Mouse (Mus musculus): ENCODE data around the gene Camk2b. TPM values are rescaled to one million over a fixed set of nuclear protein-coding genes. Genes with fewer than 3 reads are reported as not detected.

Camk2b gene
- polyA plus RNA-seq, 1 experiment from 2014 or later = 1.6 TPM

DNA sequence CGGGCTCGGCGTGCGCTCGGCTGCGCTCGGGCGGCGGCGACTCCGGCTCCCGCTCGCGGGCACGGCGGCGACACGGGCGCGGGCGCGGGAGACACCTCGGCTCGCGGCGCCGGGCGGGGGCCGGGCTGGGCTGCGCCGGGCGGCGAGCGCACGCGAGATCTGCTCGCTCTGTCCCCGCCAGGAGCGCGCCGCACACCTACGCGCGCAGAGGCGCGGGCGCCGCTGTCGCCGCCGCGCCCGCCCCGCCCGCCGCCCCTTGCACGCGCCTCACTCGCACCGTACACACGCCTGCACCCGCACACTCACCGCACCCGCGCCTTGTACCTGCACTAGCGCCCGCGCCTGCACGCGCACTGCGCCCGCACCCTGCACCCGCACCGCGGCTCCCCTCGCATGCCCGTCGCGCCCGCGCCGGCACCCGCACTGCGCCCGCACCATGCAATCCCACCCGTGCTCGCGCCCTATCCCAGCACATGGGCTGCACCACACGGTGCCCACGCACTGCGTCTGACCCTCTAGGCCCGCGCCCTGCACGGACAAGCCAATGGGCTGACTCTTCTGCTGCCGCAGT is 526 bp downstream of the Camk2b start:
- 5% methylated on average over 95 of the region's 95 CpGs for WGBS
- H3K9me3 ChIP-seq = no peaks in the 10 kb centered on the region
- H3K27me3 ChIP-seq (replicated peaks; ENCODE audit: low read depth, poor library complexity, severe bottlenecking) = peaks cover 98% of the 10 kb centered on the region
- DNase-seq (ENCODE audit: low spot score) = peak; percentile 47
- no peaks in the 10 kb centered on the region for H3K36me3 ChIP-seq (replicated peaks)
- no peak overlapping the region for H3K27ac ChIP-seq (replicated peaks)
- H3K4me3 ChIP-seq = peak overlapping the region; percentile 62
- peaks cover 37% of the 10 kb centered on the region for H3K4me1 ChIP-seq

- H3K36me3 ChIP-seq (replicated peaks) = no peaks in the 10 kb centered on the region
- H3K9me3 ChIP-seq = no peaks in the 10 kb centered on the region
- peak overlapping the region; percentile 62 for H3K4me3 ChIP-seq
- no peak overlapping the region for H3K27ac ChIP-seq (replicated peaks)
- WGBS = 1% methylated on average over 55 of the region's 55 CpGs
- H3K27me3 ChIP-seq (replicated peaks; ENCODE audit: low read depth, poor library complexity, severe bottlenecking) = peaks cover 92% of the 10 kb centered on the region
- no peak for DNase-seq (ENCODE audit: low spot score)
- peaks cover 37% of the 10 kb centered on the region for H3K4me1 ChIP-seq
These were observed 1.1 kb downstream of the Camk2b start for GRCm38 (mm10) chr11:6065046-6065521.

DNA sequence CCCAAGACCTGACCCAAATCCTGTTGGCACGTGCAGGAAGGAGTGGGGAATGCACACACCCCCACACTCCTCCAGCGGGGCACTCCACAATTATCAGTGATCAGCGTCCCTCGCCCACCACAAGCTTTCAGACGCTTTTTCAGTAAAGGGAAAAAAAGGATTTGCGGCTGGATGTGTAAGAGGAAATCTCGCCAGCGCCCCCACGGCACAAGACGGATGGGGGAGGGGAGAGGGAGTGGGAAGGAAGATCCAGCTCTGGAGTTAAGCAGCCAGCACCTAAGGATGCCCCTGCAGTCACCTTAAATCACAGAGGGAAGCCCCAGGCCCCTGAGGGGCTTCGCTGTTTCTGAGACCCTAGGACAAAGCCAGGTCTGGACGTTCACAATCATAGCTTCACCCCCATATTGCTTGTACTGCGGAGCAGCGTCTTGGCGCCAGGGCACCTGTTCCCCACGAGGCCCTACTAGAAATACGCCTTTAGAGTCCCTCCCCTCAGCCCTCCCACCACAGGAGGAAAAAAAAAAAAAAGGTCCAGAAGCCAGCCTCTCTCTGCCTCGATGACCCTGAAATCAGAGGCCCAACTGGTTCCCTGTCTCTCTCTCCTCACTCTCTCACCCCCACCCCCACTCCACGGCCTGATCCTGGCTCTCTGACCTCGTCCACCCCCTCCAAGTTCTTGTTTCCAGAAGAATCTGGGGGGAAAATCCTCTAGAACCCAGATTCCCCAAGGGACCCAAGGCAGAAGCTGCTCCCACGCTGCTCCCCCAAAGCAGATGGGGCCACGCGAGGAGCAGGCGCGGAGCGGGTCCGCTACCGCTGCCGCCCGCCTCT is 1.7 kb downstream of the Camk2b start:
- WGBS = 5% methylated on average over 30 of the region's 30 CpGs
- peaks cover 86% of the 10 kb centered on the region for H3K27me3 ChIP-seq (replicated peaks; ENCODE audit: low read depth, poor library complexity, severe bottlenecking)
- no peak for DNase-seq (ENCODE audit: low spot score)

GRCm38 (mm10) chr11:6063501-6064214 is 2.5 kb downstream of the Camk2b start:
- DNase-seq (ENCODE audit: low spot score) = no peak
- peaks cover 37% of the 10 kb centered on the region for H3K4me1 ChIP-seq
- H3K4me3 ChIP-seq = peak overlapping the region; percentile 13; the same call in 1 of the 2 replicates
- no peaks in the 10 kb centered on the region for H3K36me3 ChIP-seq (replicated peaks)
- H3K27ac ChIP-seq (replicated peaks) = no peak overlapping the region
- WGBS = 45% methylated on average over 17 of the region's 17 CpGs
- no peaks in the 10 kb centered on the region for H3K9me3 ChIP-seq
- peaks cover 78% of the 10 kb centered on the region for H3K27me3 ChIP-seq (replicated peaks; ENCODE audit: low read depth, poor library complexity, severe bottlenecking)

More for the DNA sequence above, 1.7 kb downstream of the Camk2b start:
- Histone ChIP-seq H3K4me3 (peak overlapping the region; percentile 62), H3K27ac (replicated peaks) (no peak overlapping the region), H3K4me1 (peaks cover 37% of the 10 kb centered on the region), H3K36me3 (replicated peaks) (no peaks in the 10 kb centered on the region), H3K9me3 (no peaks in the 10 kb centered on the region)

GRCm38 (mm10) chr11:6063065-6063464 is 3.1 kb downstream of the Camk2b start:
- Histone ChIP-seq H3K36me3 (replicated peaks) (no peaks in the 10 kb centered on the region), H3K27me3 (replicated peaks; ENCODE audit: low read depth, poor library complexity, severe bottlenecking) (peaks cover 72% of the 10 kb centered on the region), H3K9me3 (no peaks in the 10 kb centered on the region), H3K4me3 (no peak overlapping the region), H3K27ac (replicated peaks) (no peak overlapping the region), H3K4me1 (peaks cover 33% of the 10 kb centered on the region)
- 87% methylated on average over 7 of the region's 7 CpGs for WGBS
- no peak for DNase-seq (ENCODE audit: low spot score)

GRCm38 (mm10) chr11:6062329-6062728 is 3.8 kb downstream of the Camk2b start:
- peaks cover 65% of the 10 kb centered on the region for H3K27me3 ChIP-seq (replicated peaks; ENCODE audit: low read depth, poor library complexity, severe bottlenecking)
- no peaks in the 10 kb centered on the region for H3K36me3 ChIP-seq (replicated peaks)
- no peak overlapping the region for H3K4me3 ChIP-seq
- no peaks in the 10 kb centered on the region for H3K9me3 ChIP-seq
- H3K27ac ChIP-seq (replicated peaks) = no peak overlapping the region
- 92% methylated on average over 11 of the region's 11 CpGs for WGBS
- peaks cover 30% of the 10 kb centered on the region for H3K4me1 ChIP-seq
- DNase-seq (ENCODE audit: low spot score) = no peak

- WGBS = 85% methylated on average over 5 of the region's 5 CpGs
- H3K36me3 ChIP-seq (replicated peaks) = no peaks in the 10 kb centered on the region
- no peaks in the 10 kb centered on the region for H3K9me3 ChIP-seq
- H3K27me3 ChIP-seq (replicated peaks; ENCODE audit: low read depth, poor library complexity, severe bottlenecking) = peaks cover 60% of the 10 kb centered on the region
- no peak overlapping the region for H3K27ac ChIP-seq (replicated peaks)
- H3K4me3 ChIP-seq = no peak overlapping the region
- DNase-seq (ENCODE audit: low spot score) = no peak
- peaks cover 30% of the 10 kb centered on the region for H3K4me1 ChIP-seq
These were observed 4.3 kb downstream of the Camk2b start for GRCm38 (mm10) chr11:6061891-6062290.

GRCm38 (mm10) chr11:6059162-6059561 is 7.0 kb downstream of the Camk2b start:
- Histone ChIP-seq H3K4me3 (no peak overlapping the region), H3K27ac (replicated peaks) (no peak overlapping the region), H3K4me1 (peaks cover 12% of the 10 kb centered on the region), H3K36me3 (replicated peaks) (no peaks in the 10 kb centered on the region), H3K27me3 (replicated peaks; ENCODE audit: low read depth, poor library complexity, severe bottlenecking) (peaks cover 33% of the 10 kb centered on the region), H3K9me3 (no peaks in the 10 kb centered on the region)
- DNase-seq (ENCODE audit: low spot score) = no peak
- WGBS = 94% methylated on average over 10 of the region's 10 CpGs

DNA sequence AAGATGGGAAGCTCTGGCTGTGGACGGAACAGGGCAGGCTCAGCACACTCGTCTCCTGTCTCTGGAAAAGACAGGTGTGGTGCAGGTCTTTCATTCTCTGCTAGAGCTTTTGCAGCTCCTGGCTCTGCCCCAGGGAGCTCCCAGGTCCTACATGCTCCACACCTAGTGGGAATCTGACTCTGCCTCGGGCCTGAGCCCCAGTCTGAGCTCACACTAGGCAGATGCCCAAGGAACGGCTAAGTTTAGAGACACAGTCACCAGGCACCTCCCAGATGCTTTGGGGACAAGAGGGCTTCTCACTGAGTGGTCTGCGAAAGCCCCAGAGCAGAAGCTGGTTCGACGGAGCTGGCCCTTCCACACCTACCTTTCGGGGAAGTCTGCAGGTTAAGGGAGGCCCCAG is 12.8 kb downstream of the Camk2b start:
- H3K27me3 ChIP-seq (replicated peaks; ENCODE audit: low read depth, poor library complexity, severe bottlenecking) = no peaks in the 10 kb centered on the region; the same call in 1 of the 2 replicates
- no peak overlapping the region for H3K27ac ChIP-seq (replicated peaks)
- 90% methylated on average over 8 of the region's 8 CpGs for WGBS
- no peaks in the 10 kb centered on the region for H3K4me1 ChIP-seq
- no peak for DNase-seq (ENCODE audit: low spot score)
- H3K9me3 ChIP-seq = no peaks in the 10 kb centered on the region
- no peak overlapping the region for H3K4me3 ChIP-seq
- H3K36me3 ChIP-seq (replicated peaks) = no peaks in the 10 kb centered on the region

DNA sequence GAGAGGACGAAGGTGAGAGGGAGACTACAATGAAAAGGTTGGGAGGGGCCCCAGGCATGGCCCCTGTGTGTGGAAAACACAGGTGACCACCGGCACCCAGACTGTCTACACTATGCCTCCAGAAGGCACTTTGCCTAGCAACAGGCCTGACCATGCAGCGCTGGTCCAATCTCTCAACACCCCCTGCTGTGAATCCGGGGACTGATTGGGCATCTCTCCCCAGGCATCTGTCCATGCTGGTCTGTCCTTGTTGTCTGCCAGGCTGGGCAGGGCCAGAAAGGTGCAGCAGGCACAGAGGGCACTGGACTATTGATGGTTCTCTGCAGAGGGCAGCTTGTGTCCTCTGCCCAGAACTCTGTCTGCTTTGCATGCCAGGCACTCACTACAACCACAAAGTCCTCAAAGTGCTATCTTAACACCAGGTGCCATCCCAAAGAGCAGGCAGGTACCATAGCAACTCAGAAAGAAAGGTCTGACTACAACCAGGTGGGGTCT is 16.0 kb downstream of the Camk2b start:
- Histone ChIP-seq H3K27me3 (replicated peaks; ENCODE audit: low read depth, poor library complexity, severe bottlenecking) (no peaks in the 10 kb centered on the region), H3K36me3 (replicated peaks) (no peaks in the 10 kb centered on the region), H3K4me3 (no peak overlapping the region), H3K27ac (replicated peaks) (no peak overlapping the region), H3K9me3 (no peaks in the 10 kb centered on the region), H3K4me1 (no peaks in the 10 kb centered on the region)
- DNase-seq (ENCODE audit: low spot score) = no peak
- 74% methylated on average over 4 of the region's 4 CpGs for WGBS

DNA sequence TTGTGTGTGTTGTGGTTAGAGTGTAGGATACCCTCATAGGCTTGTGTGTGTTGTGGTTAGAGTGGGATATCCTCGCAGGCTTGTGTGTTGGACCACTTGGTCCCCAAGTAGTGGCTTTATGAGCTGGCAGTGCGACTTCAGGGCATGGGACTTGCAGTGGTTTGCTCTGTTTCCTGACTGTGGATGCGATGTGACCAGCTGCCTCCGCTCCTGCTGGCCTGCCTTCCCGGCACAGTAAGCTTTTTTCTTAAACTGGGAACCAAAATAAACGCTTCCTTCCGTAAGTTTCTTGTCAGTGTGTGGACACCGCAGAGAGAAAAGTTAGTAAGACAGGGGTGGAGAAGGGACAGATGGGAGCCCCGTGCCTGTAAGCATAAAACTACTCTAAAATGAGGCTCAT is 18.0 kb downstream of the Camk2b start:
- no peak overlapping the region for H3K4me3 ChIP-seq
- no peak overlapping the region for H3K27ac ChIP-seq (replicated peaks)
- H3K9me3 ChIP-seq = no peaks in the 10 kb centered on the region
- no peaks in the 10 kb centered on the region for H3K27me3 ChIP-seq (replicated peaks; ENCODE audit: low read depth, poor library complexity, severe bottlenecking)
- no peaks in the 10 kb centered on the region for H3K4me1 ChIP-seq
- no peaks in the 10 kb centered on the region for H3K36me3 ChIP-seq (replicated peaks)
- 84% methylated on average over 9 of the region's 9 CpGs for WGBS
- no peak for DNase-seq (ENCODE audit: low spot score)

DNA sequence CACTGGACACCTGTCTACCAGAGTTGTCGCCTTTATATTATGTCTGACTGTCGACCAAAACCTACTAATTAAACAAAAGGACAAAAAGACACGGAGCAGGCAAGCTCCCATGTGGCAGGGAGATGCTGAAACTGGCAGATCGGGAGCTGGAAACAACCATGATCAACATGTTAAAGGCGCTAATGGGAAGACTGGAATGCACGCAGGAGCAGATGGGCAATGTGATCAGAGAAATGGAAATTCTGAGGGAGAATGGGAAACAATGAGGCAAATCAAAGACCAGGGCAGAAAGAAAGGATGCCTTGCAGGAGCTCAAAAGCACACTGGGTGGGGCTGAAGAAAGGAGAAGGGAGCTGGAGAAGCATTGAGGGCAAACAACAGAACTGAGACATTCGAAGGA is 27.2 kb downstream of the Camk2b start:
- 69% methylated on average over 7 of the region's 7 CpGs for WGBS
- Histone ChIP-seq H3K4me3 (no peak overlapping the region), H3K4me1 (peaks cover 8% of the 10 kb centered on the region), H3K27me3 (replicated peaks; ENCODE audit: low read depth, poor library complexity, severe bottlenecking) (no peaks in the 10 kb centered on the region), H3K9me3 (no peaks in the 10 kb centered on the region), H3K27ac (replicated peaks) (no peak overlapping the region), H3K36me3 (replicated peaks) (no peaks in the 10 kb centered on the region)
- DNase-seq (ENCODE audit: low spot score) = no peak
